Mouse (Mus musculus) urinary bladder, adult 18-20 months (tissue): ENCODE data around the gene Nrap.

ENCODE experiments used
- DNase-seq, 2 experiments: peaks; one replicate each; pipeline ENCODE4 v3.0.0; 2022; ENCODE audit warnings: low spot score in 2 of 2, mixed read lengths in 2 of 2

The Nrap gene

GRCm38 (mm10) chr19:56396669-56397621, 7.1 kb upstream of the Nrap start, which contains the start of gene Casp7:
Gene Casp7 (plus strand): TSS chr19:56397129.
- peak; percentile 56 to 72 for DNase-seq

- no peak for DNase-seq
Observed at GRCm38 (mm10) chr19:56396227-56396626, 6.4 kb upstream of the Nrap start.

GRCm38 (mm10) chr19:56395183-56395935, 5.5 kb upstream of the Nrap start:
- DNase-seq, result no peak

GRCm38 (mm10) chr19:56393311-56393866, 3.6 kb upstream of the Nrap start:
- DNase-seq, result no peak

GRCm38 (mm10) chr19:56391307-56392046, 1.6 kb upstream of the Nrap start:
- DNase-seq, result no peak

GRCm38 (mm10) chr19:56389176-56389575, 661 bp downstream of the Nrap start:
- no peak for DNase-seq

- no peak for DNase-seq
Observed at GRCm38 (mm10) chr19:56387726-56388302, 2.0 kb downstream of the Nrap start.

- DNase-seq, result no peak
Observed at GRCm38 (mm10) chr19:56386095-56386494, 3.7 kb downstream of the Nrap start.

GRCm38 (mm10) chr19:56385546-56385945, 4.3 kb downstream of the Nrap start:
- DNase-seq, result no peak

- DNase-seq, result no peak
Observed at GRCm38 (mm10) chr19:56381407-56381806, 8.4 kb downstream of the Nrap start.

GRCm38 (mm10) chr19:56380341-56380740, 9.5 kb downstream of the Nrap start:
- DNase-seq, result no peak

GRCm38 (mm10) chr19:56378554-56379172, 11.2 kb downstream of the Nrap start:
- DNase-seq, result no peak

GRCm38 (mm10) chr19:56378007-56378406, 11.8 kb downstream of the Nrap start:
- no peak for DNase-seq

- no peak for DNase-seq
Observed at GRCm38 (mm10) chr19:56374011-56374410, 15.8 kb downstream of the Nrap start.

GRCm38 (mm10) chr19:56373246-56373645, 16.6 kb downstream of the Nrap start:
- DNase-seq, result no peak

- no peak for DNase-seq
Observed at GRCm38 (mm10) chr19:56372226-56372625, 17.6 kb downstream of the Nrap start.

- no peak for DNase-seq
Observed at GRCm38 (mm10) chr19:56370389-56371150, 19.3 kb downstream of the Nrap start.

GRCm38 (mm10) chr19:56368912-56369311, 20.9 kb downstream of the Nrap start:
- no peak for DNase-seq

- DNase-seq, result no peak
Observed at GRCm38 (mm10) chr19:56367778-56368177, 22.1 kb downstream of the Nrap start.

- no peak for DNase-seq
Observed at GRCm38 (mm10) chr19:56366625-56367024, 23.2 kb downstream of the Nrap start.
